Mouse (Mus musculus) limb, embryonic 11.5 days (tissue): ENCODE data around the gene Cryaa. TPM values are rescaled to one million over a fixed set of nuclear protein-coding genes. Genes with fewer than 3 reads are reported as not detected.

Experiments used
- ATAC-seq: fragments of 200-750 bp; cut with Nextera tagmentation; 2 replicates; pipeline ENCODE4 v1.8.0; 2017; ENCODE audit warnings: low read depth; ENCODE audit not compliant: insufficient number of reproducible peaks, low FRiP score, low TSS enrichment
- DNase-seq: peaks from one replicate; pipeline ENCODE4 v3.0.0-alpha.2; 2015; ENCODE audit warnings: low spot score
- H3K27ac ChIP-seq: fragments of 300-500 bp; sonication (generic); replicated peaks from 2 replicates; pipeline ENCODE4 v1.5.1; 2014; ENCODE audit warnings: low read depth, mild to moderate bottlenecking, low read length
- H3K27me3 ChIP-seq: fragments of 300-500 bp; sonication (generic); 2 replicates; pipeline ENCODE4 v1.6.1; 2014; ENCODE audit warnings: mild to moderate bottlenecking, low read length, mixed read lengths; ENCODE audit not compliant: control insufficient read depth, insufficient read depth
- H3K36me3 ChIP-seq: fragments of 300-500 bp; sonication (generic); 2 replicates; pipeline ENCODE4 v1.6.1; 2014; ENCODE audit warnings: mild to moderate bottlenecking, low read length, moderate library complexity, mixed read lengths; ENCODE audit not compliant: control insufficient read depth, insufficient read depth
- H3K4me1 ChIP-seq: fragments of 300-500 bp; sonication (generic); 2 replicates; pipeline ENCODE4 v1.6.1; 2014; ENCODE audit warnings: low read length, mixed read lengths; ENCODE audit not compliant: control insufficient read depth, insufficient read depth
- H3K4me2 ChIP-seq: fragments of 300-500 bp; sonication (generic); 2 replicates; pipeline ENCODE4 v1.6.1; 2014; ENCODE audit warnings: low read depth, mild to moderate bottlenecking, moderate library complexity; ENCODE audit not compliant: severe bottlenecking
- H3K4me3 ChIP-seq: fragments of 300-500 bp; sonication (generic); 2 replicates; pipeline ENCODE4 v1.5.1; 2014; ENCODE audit warnings: low read depth, low read length
- H3K9ac ChIP-seq: fragments of 300-500 bp; sonication (generic); 2 replicates; pipeline ENCODE4 v1.6.1; 2014; ENCODE audit warnings: mild to moderate bottlenecking, low read length
- H3K9me3 ChIP-seq: fragments of 300-500 bp; sonication (generic); 2 replicates; pipeline ENCODE4 v1.6.1; 2016; ENCODE audit warnings: low read length; ENCODE audit not compliant: control insufficient read depth
- WGBS: fragments of 180-500 bp; shearing (Covaris S2); extraction: QIAGEN DNeasy Blood & Tissue Kit; methylation state at CpG from one replicate; pipeline ENCODE4 v1.1.7; 2014; 5-methylcytosine and 5-hydroxymethylcytosine counted together
- polyA plus RNA-seq: library from polyadenylated mRNA; unstranded; fragments of >200 nt; fragmentation: Nextera tagmentation; extraction: Ambion mirVana; gene quantifications from 2 replicates; pipeline ENCODE4 v1.2.1, GENCODE M21; 2014

The Cryaa gene
- polyA plus RNA-seq, 1 experiment from 2014 or later: not detected

GRCm38 (mm10) chr17:31728043-31728442, 50.4 kb downstream of the Cryaa start:
- Histone ChIP-seq H3K9ac (no peak overlapping the region), H3K36me3 (no peaks in the 10 kb centered on the region), H3K4me3 (no peak overlapping the region), H3K9me3 (no peaks in the 10 kb centered on the region), H3K27ac (no peak overlapping the region), H3K4me1 (no peaks in the 10 kb centered on the region), H3K27me3 (no peaks in the 10 kb centered on the region), H3K4me2 (no peak overlapping the region)
- DNase-seq (no peak), ATAC-seq (no peak)
- WGBS: 72% methylated on average over 4 of the region's 4 CpGs

GRCm38 (mm10) chr17:31728968-31729501, 51.4 kb downstream of the Cryaa start:
- 82% methylated on average over 7 of the region's 7 CpGs for WGBS
- Histone ChIP-seq H3K4me1 (no peaks in the 10 kb centered on the region), H3K27ac (no peak overlapping the region), H3K4me3 (no peak overlapping the region), H3K27me3 (no peaks in the 10 kb centered on the region), H3K9me3 (no peaks in the 10 kb centered on the region), H3K36me3 (no peaks in the 10 kb centered on the region), H3K9ac (no peak overlapping the region), H3K4me2 (no peak overlapping the region)
- DNase-seq (no peak), ATAC-seq (no peak)

- no peak overlapping the region for H3K4me2 ChIP-seq
- ATAC-seq (no peak), DNase-seq (no peak)
- H3K27me3 ChIP-seq: no peaks in the 10 kb centered on the region
- no peaks in the 10 kb centered on the region for H3K36me3 ChIP-seq
- no peak overlapping the region for H3K9ac ChIP-seq
- no peaks in the 10 kb centered on the region for H3K9me3 ChIP-seq
- 43% methylated on average over 6 of the region's 6 CpGs for WGBS
- no peak overlapping the region for H3K27ac ChIP-seq
- no peak overlapping the region for H3K4me3 ChIP-seq
- H3K4me1 ChIP-seq: peaks cover 5% of the 10 kb centered on the region
Observed at GRCm38 (mm10) chr17:31731038-31731437, 53.4 kb downstream of the Cryaa start.

Other genes with a start within 250 kb of the Cryaa start
- 42.4 and 43.6 TPM in 2 replicates for gene Wdr4, start 157.8 kb upstream of the Cryaa start, polyA plus RNA-seq
- gene Ndufv3, start 157.7 kb upstream of the Cryaa start, polyA plus RNA-seq: 201 and 210 TPM in 2 replicates
- gene Pknox1, start 113.1 kb upstream of the Cryaa start, polyA plus RNA-seq: 37.9 and 39.7 TPM in 2 replicates
- gene Cbs, start 40.6 kb upstream of the Cryaa start, polyA plus RNA-seq: 1.5 and 3.8 TPM in 2 replicates
- 230 and 242 TPM in 2 replicates for gene U2af1, start 18.9 kb upstream of the Cryaa start, polyA plus RNA-seq
- 12.2 and 12.6 TPM in 2 replicates for gene Sik1, start 178.0 kb downstream of the Cryaa start, polyA plus RNA-seq